Mouse (Mus musculus) lung, embryonic 14.5 days (tissue): ENCODE measurements at regions not wholly inside any gene's neighbourhood (a gene's known extent, or its start where the extent isn't known, plus 50 kb on each side); places are given as distances from the start of the nearest gene placed in this dataset.

Experiments used
- ATAC-seq: fragments of 200-750 bp; cut with Nextera tagmentation; 2 replicates; pipeline ENCODE4 v1.8.0; 2017; ENCODE audit warnings: mild to moderate bottlenecking, moderate TSS enrichment, moderate library complexity; ENCODE audit not compliant: insufficient read depth
- DNase-seq: peaks from one replicate; pipeline ENCODE4 v3.0.0-alpha.2; 2015
- H3K27ac ChIP-seq: fragments of 300-500 bp; sonication (generic); 2 replicates; pipeline ENCODE4 v1.5.1; 2014; ENCODE audit warnings: low read depth, mild to moderate bottlenecking, moderate library complexity
- H3K27me3 ChIP-seq: fragments of 300-500 bp; sonication (generic); 2 replicates; pipeline ENCODE4 v1.6.1; 2014; ENCODE audit warnings: low read length, control low read depth; ENCODE audit not compliant: insufficient read depth
- H3K36me3 ChIP-seq: fragments of 300-500 bp; sonication (generic); 2 replicates; pipeline ENCODE4 v1.6.1; 2014; ENCODE audit warnings: control low read depth; ENCODE audit not compliant: insufficient read depth
- H3K4me1 ChIP-seq: fragments of 300-500 bp; sonication (generic); 2 replicates; pipeline ENCODE4 v1.6.1; 2014; ENCODE audit warnings: antibody characterized with exemption, control low read depth; ENCODE audit not compliant: insufficient read depth
- H3K4me2 ChIP-seq: fragments of 300-500 bp; sonication (generic); 2 replicates; pipeline ENCODE4 v1.6.1; 2014; ENCODE audit warnings: mild to moderate bottlenecking
- H3K4me3 ChIP-seq: fragments of 300-500 bp; sonication (generic); 2 replicates; pipeline ENCODE4 v1.5.1; 2014; ENCODE audit warnings: low read depth, low read length
- H3K9ac ChIP-seq: fragments of 300-500 bp; sonication (generic); 2 replicates; pipeline ENCODE4 v1.6.1; 2014
- H3K9me3 ChIP-seq: fragments of 300-500 bp; sonication (generic); 2 replicates; pipeline ENCODE4 v1.6.1; 2016; ENCODE audit warnings: low read depth, low read length, control low read depth
- CTCF ChIP-seq: IDR thresholded peaks from 2 replicates; pipeline ENCODE4 v1.5.1; 2016; ENCODE audit warnings: antibody characterized with exemption, low read depth
- WGBS: fragments of 180-500 bp; shearing (Covaris S2); extraction: QIAGEN DNeasy Blood & Tissue Kit; methylation state at CpG from one replicate; pipeline ENCODE4 v1.1.7; 2014; 5-methylcytosine and 5-hydroxymethylcytosine counted together

DNA sequence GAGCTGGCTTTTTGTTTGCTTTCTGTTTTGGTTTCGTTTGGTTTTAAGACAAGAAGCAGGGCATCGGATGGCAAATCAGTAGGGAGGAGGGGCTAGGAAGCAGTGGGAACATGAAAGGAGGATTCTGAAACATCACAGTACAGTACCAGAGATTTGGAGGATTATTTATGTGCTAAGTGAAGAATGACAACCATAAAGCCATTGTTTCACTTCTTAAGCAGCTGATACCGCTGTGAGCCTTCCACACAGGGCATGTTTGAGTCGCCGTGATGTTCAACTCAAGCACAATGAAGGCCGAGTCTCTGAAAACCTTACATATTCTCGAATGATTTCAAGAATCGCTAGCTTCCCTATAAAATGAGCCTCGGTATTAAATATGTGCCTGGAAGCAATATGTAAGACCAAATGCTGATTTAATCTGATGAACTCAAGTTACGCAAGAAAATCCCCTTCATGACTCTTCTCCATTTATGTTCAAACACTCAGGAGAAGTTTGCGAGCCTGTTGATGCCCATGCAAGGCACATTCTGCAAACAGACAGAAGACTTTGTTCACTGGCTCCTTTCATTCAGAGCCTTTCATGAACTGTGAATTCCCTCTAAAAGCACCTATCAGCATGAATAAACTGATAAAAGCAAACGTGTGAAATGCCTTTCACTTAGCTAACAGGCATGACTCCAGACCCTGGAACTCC is 441.2 kb downstream of the Efnb2 start:
- TF ChIP-seq CTCF = no peak
- no peak overlapping the region for H3K9ac ChIP-seq
- ATAC-seq = no peak
- WGBS = 51% methylated on average over 12 of the region's 12 CpGs
- peak overlapping the region; percentile 20; the same call in 1 of the 2 replicates for H3K27ac ChIP-seq
- H3K36me3 ChIP-seq = no peaks in the 10 kb centered on the region
- H3K27me3 ChIP-seq = no peaks in the 10 kb centered on the region
- no peak for DNase-seq
- H3K4me3 ChIP-seq = no peak overlapping the region
- H3K9me3 ChIP-seq = no peaks in the 10 kb centered on the region
- no peak overlapping the region for H3K4me2 ChIP-seq
- no peaks in the 10 kb centered on the region; the same call in 1 of the 2 replicates for H3K4me1 ChIP-seq

DNA sequence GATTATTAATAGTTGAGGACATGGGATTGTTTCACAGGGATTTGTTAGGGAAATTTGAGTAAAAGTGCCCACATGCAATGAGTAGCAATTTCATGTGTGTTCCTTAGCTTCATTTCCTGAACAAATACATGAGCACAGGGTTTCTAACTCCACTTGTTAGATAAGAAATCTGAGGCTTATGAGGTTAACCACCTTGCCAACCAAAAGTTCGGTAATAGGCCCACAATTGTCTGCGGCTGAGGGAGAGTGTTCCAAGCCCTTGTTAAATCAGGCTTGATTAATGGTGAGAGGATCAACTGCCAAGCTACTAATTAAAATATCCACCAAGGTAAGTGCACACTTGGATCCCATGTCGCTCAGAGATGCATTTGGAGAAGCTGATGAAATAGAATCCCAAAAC is 468.0 kb downstream of the Efnb2 start:
- H3K4me3 ChIP-seq = no peak overlapping the region
- DNase-seq (no peak), ATAC-seq (no peak)
- no peak overlapping the region for H3K4me2 ChIP-seq
- no peak overlapping the region for H3K27ac ChIP-seq
- no peak for TF ChIP-seq CTCF
- no peaks in the 10 kb centered on the region for H3K27me3 ChIP-seq
- no peaks in the 10 kb centered on the region for H3K9me3 ChIP-seq
- WGBS = 78% methylated on average over 3 of the region's 3 CpGs
- H3K36me3 ChIP-seq = no peaks in the 10 kb centered on the region
- no peak overlapping the region for H3K9ac ChIP-seq
- H3K4me1 ChIP-seq = no peaks in the 10 kb centered on the region

DNA sequence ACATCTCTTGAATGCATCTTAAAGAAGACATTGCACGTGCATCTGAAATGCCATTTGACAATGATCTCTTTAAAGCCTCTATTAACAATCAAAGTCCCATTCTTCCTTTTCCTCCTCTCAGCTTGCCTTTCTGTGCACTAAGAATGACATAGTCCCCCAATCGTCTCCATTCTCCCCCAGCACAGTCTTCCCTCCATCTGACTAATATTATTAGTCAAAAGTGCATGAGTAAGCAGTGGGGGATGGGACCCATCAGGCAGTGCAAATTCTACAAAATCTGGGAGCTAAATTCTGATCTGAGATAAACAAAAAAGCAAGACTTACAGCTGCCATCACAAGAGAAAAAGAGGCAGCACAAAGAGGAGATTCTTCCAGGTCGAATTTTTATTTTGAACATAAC is 475.0 kb downstream of the Efnb2 start:
- WGBS = 30% methylated on average over 3 of the region's 3 CpGs
- no peak for TF ChIP-seq CTCF

DNA sequence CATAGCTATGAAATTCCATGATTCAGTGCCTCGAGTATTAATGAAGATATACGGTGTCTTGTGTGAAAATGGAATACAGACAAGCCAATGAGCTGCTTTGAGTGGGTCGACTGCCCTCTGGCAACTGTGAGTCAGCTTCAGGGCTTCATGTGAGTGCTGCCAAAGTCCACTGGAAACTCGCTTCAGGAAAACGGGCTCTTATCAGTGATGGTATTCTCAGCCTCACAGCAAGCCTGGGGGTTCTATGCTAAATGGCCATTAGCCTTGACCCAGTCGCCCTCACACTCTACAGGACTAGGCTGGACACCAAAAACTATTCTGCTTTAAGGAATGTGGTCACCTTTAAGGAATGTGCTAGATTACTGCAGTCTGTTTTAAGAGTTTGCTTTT is 477.8 kb downstream of the Efnb2 start:
- no peaks in the 10 kb centered on the region for H3K27me3 ChIP-seq
- no peak overlapping the region for H3K9ac ChIP-seq
- no peaks in the 10 kb centered on the region for H3K36me3 ChIP-seq
- H3K4me1 ChIP-seq = no peaks in the 10 kb centered on the region
- H3K27ac ChIP-seq = no peak overlapping the region
- H3K4me2 ChIP-seq = no peak overlapping the region
- no peak overlapping the region for H3K4me3 ChIP-seq
- ATAC-seq = no peak
- no peak for TF ChIP-seq CTCF
- no peaks in the 10 kb centered on the region for H3K9me3 ChIP-seq
- 35% methylated on average over 6 of the region's 6 CpGs for WGBS
- peak; percentile 21 for DNase-seq

More for the DNA sequence above, 475.0 kb downstream of the Efnb2 start:
- Histone ChIP-seq H3K27me3 (no peaks in the 10 kb centered on the region), H3K27ac (no peak overlapping the region), H3K9me3 (no peaks in the 10 kb centered on the region), H3K4me1 (no peaks in the 10 kb centered on the region), H3K4me2 (no peak overlapping the region), H3K36me3 (no peaks in the 10 kb centered on the region), H3K9ac (no peak overlapping the region), H3K4me3 (no peak overlapping the region)
- ATAC-seq (no peak), DNase-seq (no peak)

DNA sequence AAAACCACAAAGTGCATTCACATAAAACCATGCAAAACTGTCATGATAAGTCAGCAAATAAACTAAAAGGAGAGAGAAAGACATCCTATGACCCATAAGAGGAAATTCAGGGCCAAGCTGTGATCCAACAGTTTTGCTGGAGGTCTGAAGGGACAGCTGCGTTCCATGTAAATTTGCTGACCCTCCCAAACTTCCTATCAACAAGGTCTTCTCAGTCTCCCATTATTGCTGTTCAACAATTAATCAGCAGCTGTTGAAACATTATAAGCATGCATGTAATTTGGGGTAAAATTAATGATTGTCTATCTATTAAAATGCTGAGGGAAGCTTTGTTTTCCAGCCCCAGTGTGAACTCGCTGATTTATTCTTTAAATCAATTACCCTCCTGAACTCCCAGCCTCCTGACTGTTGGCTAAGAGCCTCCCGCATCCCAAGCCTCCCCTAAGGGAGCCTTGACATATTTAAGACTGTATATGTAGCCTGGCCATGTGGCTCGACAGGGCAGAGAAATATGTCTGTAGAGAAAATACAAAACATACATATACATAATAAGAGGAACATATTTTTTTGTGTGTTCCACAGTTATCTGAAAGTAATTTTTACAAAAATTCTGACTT is 478.3 kb downstream of the Efnb2 start:
- DNase-seq = no peak
- H3K9ac ChIP-seq = no peak overlapping the region
- ATAC-seq = no peak
- no peak overlapping the region for H3K27ac ChIP-seq
- no peak for TF ChIP-seq CTCF
- H3K4me3 ChIP-seq = no peak overlapping the region
- H3K4me2 ChIP-seq = no peak overlapping the region
- no peaks in the 10 kb centered on the region for H3K4me1 ChIP-seq
- no peaks in the 10 kb centered on the region for H3K36me3 ChIP-seq
- no peaks in the 10 kb centered on the region for H3K9me3 ChIP-seq
- 51% methylated on average over 4 of the region's 4 CpGs for WGBS
- H3K27me3 ChIP-seq = no peaks in the 10 kb centered on the region

DNA sequence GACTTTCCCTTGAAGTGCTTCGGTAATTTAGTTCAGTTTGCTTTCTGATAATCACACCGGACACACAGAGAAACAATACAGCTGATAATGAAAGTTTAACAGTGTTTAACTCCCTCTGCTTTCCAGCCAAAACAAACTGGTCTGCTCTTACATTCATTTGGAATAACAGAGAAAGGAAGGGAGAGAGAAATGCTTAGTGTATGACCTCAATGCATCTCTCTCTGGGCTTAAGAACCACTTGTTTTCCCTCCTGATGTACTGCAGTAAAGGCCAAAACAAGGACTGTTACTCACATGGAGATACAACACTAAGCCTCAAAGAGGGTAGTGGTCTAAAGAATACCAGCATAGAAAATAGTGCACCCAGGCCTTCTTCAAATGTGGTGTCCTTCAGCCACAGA is 478.9 kb downstream of the Efnb2 start:
- Histone ChIP-seq H3K27me3 (no peaks in the 10 kb centered on the region), H3K4me1 (no peaks in the 10 kb centered on the region), H3K4me2 (no peak overlapping the region), H3K36me3 (no peaks in the 10 kb centered on the region), H3K4me3 (no peak overlapping the region), H3K27ac (no peak overlapping the region), H3K9ac (no peak overlapping the region), H3K9me3 (no peaks in the 10 kb centered on the region)
- no peak for TF ChIP-seq CTCF
- ATAC-seq = no peak
- 24% methylated on average over 2 of the region's 2 CpGs for WGBS
- DNase-seq = no peak

DNA sequence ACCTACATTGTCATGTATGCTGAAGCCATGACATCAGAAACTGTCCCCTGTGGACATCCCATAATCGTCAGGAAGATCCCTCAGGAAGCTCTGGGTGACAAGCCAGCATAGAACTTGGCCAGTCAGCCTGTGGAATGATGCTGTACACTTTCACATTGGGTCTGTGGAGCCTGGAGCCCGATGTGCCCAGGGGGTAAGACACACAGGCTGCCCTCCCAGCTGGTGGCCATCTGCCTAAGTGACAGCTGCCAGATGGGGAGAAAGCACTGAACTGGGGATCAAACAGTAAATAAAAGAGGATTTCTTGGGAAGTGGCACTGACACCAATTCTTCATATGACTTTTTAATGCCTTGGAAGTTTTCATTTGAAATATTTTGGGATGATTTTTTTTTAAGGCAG is 486.8 kb downstream of the Efnb2 start:
- ATAC-seq = no peak
- no peak overlapping the region for H3K4me2 ChIP-seq

More for the DNA sequence above, 486.8 kb downstream of the Efnb2 start:
- Histone ChIP-seq H3K9ac (no peak overlapping the region), H3K4me1 (no peaks in the 10 kb centered on the region), H3K36me3 (no peaks in the 10 kb centered on the region), H3K27ac (no peak overlapping the region), H3K9me3 (no peaks in the 10 kb centered on the region), H3K4me3 (no peak overlapping the region), H3K27me3 (no peaks in the 10 kb centered on the region)
- WGBS = 37% methylated on average over 2 of the region's 2 CpGs
- no peak for DNase-seq
- TF ChIP-seq CTCF = no peak
